Mouse (Mus musculus) gastrocnemius, postnatal 36 days (tissue): ENCODE data around the gene Mmp27. TPM values are rescaled to one million over a fixed set of nuclear protein-coding genes. Genes with fewer than 3 reads are reported as not detected.

Experiments
- DNase-seq, 2 experiments: peaks; one replicate each; pipeline ENCODE4 v3.0.0; 2022
- intact Hi-C: fragments of 180-260 bp; cut with DNase I; formaldehyde crosslinking; loops from one replicate; pipeline ENCODE4 v1.15.1; 2025
- total RNA-seq, 2 experiments: library from RNA; stranded (reverse); gene quantifications; 2 replicates each; pipeline ENCODE4 v1.2.3; 2021

Gene Mmp27
- total RNA-seq, 2 experiments from 2014 or later = 0.25 to 0.28 TPM

- intact Hi-C loops = loop anchor here (2.0 kb wide), 1 partner anchor 42 kb away; no protein-coding TSS in a partner anchor
- peak; percentile 64 to 76 for DNase-seq
Measured at GRCm38 (mm10) chr9:7594816-7595540, 23.8 kb downstream of the Mmp27 start.

- peak; percentile 39 to 43 for DNase-seq
- intact Hi-C loops = loop anchor here (5.0 to 10.0 kb wide), 2 partner anchors 112 to 294 kb away; no protein-coding TSS in a partner anchor
Measured at GRCm38 (mm10) chr9:7602982-7603742, 32.0 kb downstream of the Mmp27 start.

GRCm38 (mm10) chr9:7604005-7604404, 32.8 kb downstream of the Mmp27 start:
- no peak for DNase-seq
- intact Hi-C loops = loop anchor here (5.0 to 10.0 kb wide), 2 partner anchors 111 to 293 kb away; no protein-coding TSS in a partner anchor

GRCm38 (mm10) chr9:7605638-7606037, 34.4 kb downstream of the Mmp27 start:
- no peak for DNase-seq
- intact Hi-C loops = loop anchor here (10.0 kb wide), 1 partner anchor 109 kb away; no protein-coding TSS in a partner anchor

- intact Hi-C loops = no loop called here
- DNase-seq = no peak
Measured at GRCm38 (mm10) chr9:7622582-7622981, 51.4 kb downstream of the Mmp27 start.

- DNase-seq = no peak
- intact Hi-C loops = no loop called here
Measured at GRCm38 (mm10) chr9:7627931-7628330, 56.7 kb downstream of the Mmp27 start, which contains the start of gene Mmp20. Gene Mmp20 (plus strand): TSS chr9:7628231.

Other genes with a start within 250 kb of the Mmp27 start
- gene Mmp12, start 227.0 kb upstream of the Mmp27 start, total RNA-seq = not detected
- gene Mmp1b, start 183.3 kb upstream of the Mmp27 start, total RNA-seq = not detected
- under 1 TPM; 0.15 to 0.18 TPM for gene Mmp3, start 125.6 kb upstream of the Mmp27 start, total RNA-seq
- not detected for gene Mmp10, start 69.0 kb upstream of the Mmp27 start, total RNA-seq
- gene Mmp8, start 12.9 kb upstream of the Mmp27 start, total RNA-seq = not detected
- not detected for gene Mmp20, start 56.8 kb downstream of the Mmp27 start, total RNA-seq
- gene Mmp7, start 120.7 kb downstream of the Mmp27 start, total RNA-seq = not detected
- gene Tmem123, start 192.6 kb downstream of the Mmp27 start, total RNA-seq = 10 to 100 TPM; 17.2 to 21.2 TPM